Mouse (Mus musculus): ENCODE data around the gene Klk1b22.
"Not testable (repeated sequence)": the region's sequence is repeated elsewhere in the genome, so short reads cannot be mapped to it uniquely, and the experiment has no call there.

The Klk1b22 gene

GRCm38 (mm10) chr7:44112373-44112772 lies at the start of gene Klk1b22:
TSS of gene Klk1b22 (plus strand) at chr7:44112673.
- DNase-seq (ENCODE audit: low spot score in 2 of 2), result no peak

- DNase-seq (ENCODE audit: low spot score in 2 of 2), result no peak
Measured at GRCm38 (mm10) chr7:44072117-44072516, 40.4 kb upstream of the Klk1b22 start.

GRCm38 (mm10) chr7:44077703-44078102 lies 34.8 kb upstream of the Klk1b22 start:
- DNase-seq (ENCODE audit: low spot score in 2 of 2), result no peak

GRCm38 (mm10) chr7:44096111-44096510 lies 16.4 kb upstream of the Klk1b22 start:
- no peak for DNase-seq (ENCODE audit: low spot score in 2 of 2)

GRCm38 (mm10) chr7:44102028-44102427 lies 10.4 kb upstream of the Klk1b22 start, which contains the start of gene Klk1b21:
TSS of gene Klk1b21 (plus strand) at chr7:44102328.
- DNase-seq (ENCODE audit: low spot score in 2 of 2), result not testable (repeated sequence)

GRCm38 (mm10) chr7:44123445-44123844 lies 11.0 kb downstream of the Klk1b22 start:
- DNase-seq (ENCODE audit: low spot score in 2 of 2), result no peak

- no peak for DNase-seq (ENCODE audit: low spot score in 2 of 2)
Measured at GRCm38 (mm10) chr7:44136467-44136866, 24.0 kb downstream of the Klk1b22 start, which contains the start of gene Klk1b16. TSS of gene Klk1b16 (plus strand) at chr7:44136767.
